Mouse (Mus musculus): ENCODE results near the gene Prkcd.

The Prkcd gene

GRCm38 (mm10) chr14:30625856-30626726 is at the start of gene Prkcd:
Gene Prkcd, minus strand, starts transcription at chr14:30626210.
- DNase-seq (ENCODE audit: low read depth, low spot score), result peak; percentile 53

GRCm38 (mm10) chr14:30674947-30675346 is 48.9 kb upstream of the Prkcd start:
- DNase-seq (ENCODE audit: low read depth, low spot score), result no peak

DNA sequence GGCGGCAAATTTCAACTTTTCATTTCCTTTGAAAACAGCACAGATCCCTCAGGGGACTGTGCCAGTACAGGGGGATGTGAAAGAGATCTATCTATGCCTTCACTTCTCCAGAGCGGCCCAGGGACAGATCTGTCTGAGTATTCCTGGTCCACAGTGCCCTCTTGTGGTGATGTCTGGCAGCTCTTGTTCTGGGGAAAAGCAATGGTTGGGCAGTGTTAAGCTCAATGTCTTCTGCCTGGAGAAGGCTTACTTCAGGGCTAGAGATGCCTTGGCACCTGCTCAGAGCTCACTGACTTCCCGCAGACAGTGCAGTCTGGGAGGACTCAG is 45.9 kb upstream of the Prkcd start:
- DNase-seq (ENCODE audit: low read depth, low spot score), result peak; percentile 81

DNA sequence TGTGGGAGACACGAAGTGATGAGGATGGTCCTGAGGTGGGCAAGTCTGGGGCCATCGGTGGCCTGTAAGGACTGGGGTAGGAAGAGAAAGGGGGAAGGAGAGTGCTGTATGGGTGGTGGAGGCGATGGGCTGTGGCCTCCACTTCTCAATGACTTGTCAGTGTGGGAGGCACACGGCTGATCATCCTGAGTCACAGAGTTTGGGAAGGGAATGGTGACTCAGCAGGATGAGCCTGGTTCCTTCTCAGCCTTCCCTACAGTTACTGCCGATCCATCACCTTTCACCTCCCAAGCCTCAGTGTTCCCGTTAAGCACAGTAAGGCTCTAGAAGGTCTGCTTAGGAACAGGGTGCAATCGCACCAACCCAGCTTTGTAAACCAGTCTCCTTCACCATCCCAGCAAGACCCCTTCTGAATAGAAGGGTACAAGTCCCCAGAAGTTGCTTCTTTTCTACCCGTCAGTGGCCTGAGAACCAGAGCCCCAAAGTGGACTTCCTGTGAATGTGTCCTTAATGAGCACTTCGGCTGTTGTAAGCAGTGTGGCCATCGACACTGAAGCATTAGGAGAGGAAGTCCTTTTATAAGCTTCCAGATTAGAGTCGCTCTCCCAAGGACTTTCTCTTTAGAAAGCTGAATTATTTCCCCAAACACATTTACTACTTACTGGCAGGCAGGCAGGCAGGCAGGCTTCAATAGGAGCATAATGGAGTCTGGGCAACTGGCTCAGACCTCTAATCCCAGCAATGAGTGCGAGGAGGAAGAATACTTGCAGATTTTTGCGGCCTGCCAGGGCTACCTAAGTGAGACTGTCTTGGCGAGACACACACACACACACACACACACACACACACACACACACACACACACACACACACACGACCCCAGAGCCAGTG is 45.3 kb upstream of the Prkcd start:
- DNase-seq (ENCODE audit: low read depth, low spot score), result no peak

DNA sequence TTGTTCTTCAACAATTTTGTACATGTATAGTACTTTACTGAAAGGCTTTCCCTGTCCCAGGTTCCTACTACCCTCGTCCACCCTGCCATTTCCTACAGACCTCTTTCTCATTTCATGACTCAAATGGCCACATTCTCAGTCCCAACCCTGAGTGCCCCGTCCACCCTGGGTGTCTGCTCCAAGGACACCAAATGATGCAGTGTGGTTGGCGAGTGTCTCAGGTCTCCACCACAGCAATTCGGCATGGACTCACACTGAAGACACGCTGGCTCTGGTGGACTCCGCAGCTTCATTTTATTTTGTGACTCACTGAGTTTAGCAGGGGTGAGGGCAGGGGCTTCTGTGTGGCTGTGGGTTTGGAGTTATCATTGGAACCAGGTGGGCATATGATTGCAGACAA is 44.2 kb upstream of the Prkcd start:
- DNase-seq (ENCODE audit: low read depth, low spot score), result no peak

- DNase-seq (ENCODE audit: low read depth, low spot score), result no peak
Observed at GRCm38 (mm10) chr14:30666604-30667003, 40.6 kb upstream of the Prkcd start.

- DNase-seq (ENCODE audit: low read depth, low spot score), result no peak
Observed at GRCm38 (mm10) chr14:30666061-30666460, 40.1 kb upstream of the Prkcd start.

DNA sequence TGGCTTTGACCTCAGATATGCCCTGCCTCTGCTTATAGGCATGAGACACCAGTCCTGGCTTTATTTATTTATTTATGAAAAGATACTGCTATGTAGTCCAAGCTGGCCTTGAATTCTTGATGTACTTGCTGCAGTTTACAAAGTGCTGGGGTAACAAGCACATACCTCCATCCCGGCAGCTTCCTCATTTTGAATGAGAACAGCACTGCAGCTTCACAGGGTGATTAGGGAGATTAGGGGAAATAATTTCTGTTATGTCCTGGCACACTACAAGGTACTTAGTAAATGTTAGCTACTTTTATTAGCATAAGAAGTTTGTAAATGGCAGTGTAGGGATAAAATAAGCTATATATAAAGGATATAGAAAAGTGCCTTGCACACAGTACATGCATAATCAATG is 29.5 kb upstream of the Prkcd start:
- no peak for DNase-seq (ENCODE audit: low read depth, low spot score)

DNA sequence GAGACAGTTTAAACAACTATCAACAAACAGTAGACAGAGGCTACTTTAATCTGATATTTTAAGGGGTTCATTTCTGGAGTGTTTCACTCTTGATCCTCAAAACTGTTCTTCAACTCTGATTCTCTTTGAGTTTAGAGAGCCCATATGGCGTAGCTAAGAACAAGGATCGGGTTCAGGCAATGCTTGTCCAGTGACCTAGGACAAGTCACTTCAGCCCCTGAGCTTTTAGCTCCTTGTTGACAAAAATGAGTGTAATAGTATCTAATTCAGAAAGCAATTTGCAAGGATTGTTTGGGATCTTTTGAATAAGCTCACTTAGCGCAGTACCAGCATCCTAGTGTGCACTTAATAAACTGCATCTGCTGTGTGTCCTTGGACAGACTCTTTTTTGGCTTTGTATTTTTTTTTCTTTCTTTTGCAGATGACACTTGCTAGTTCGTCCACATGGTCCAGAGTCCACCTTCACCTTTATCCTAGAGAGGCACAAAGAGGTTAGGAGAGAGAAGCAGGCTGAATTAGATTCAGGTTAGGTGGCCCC is 28.8 kb upstream of the Prkcd start:
- DNase-seq (ENCODE audit: low read depth, low spot score), result no peak

DNA sequence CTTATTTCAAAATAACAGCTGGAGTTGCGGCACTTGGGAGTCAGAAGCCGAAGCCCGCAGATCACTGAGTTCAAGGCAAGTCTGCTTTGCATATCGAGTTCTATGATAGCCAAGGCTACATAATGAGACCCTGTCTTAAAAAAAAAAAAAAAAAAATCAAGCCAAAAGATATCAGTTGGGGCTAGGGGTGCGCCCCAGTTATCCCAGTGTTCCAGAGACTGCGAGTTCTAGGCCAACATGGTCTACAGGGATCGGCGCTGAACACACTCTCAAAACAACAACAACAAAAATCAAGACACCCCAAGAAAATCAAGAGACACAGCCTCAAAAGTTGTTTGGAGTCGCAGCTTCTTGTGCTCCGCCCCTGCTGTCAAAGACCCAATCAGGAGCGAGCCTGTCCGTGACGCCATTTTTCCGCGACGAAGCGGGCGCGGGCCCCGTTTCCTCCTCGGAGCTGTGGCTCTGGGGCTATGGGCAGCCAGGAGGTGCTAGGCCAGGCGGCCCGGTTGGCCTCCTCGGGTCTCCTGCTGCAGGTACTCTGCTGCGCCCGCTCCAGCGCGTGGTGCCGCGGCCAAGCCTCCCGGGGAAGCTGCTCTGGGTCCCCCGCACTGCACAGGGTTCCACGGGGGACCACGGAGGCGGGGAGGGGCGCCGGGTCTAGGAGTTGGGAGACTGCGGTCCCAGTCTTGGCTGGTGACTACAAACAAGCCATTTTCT is 28.1 kb upstream of the Prkcd start, which contains the start of gene Rft1:
TSS of gene Rft1 (plus strand) at position 418 of the 717 bp plus-strand sequence.
- peak; percentile 92 for DNase-seq (ENCODE audit: low read depth, low spot score)

- no peak for DNase-seq (ENCODE audit: low read depth, low spot score)
Observed at GRCm38 (mm10) chr14:30650969-30651368, 25.0 kb upstream of the Prkcd start.

- no peak for DNase-seq (ENCODE audit: low read depth, low spot score)
Observed at GRCm38 (mm10) chr14:30649745-30650144, 23.7 kb upstream of the Prkcd start.

- DNase-seq (ENCODE audit: low read depth, low spot score), result no peak
Observed at GRCm38 (mm10) chr14:30648478-30648877, 22.5 kb upstream of the Prkcd start.

DNA sequence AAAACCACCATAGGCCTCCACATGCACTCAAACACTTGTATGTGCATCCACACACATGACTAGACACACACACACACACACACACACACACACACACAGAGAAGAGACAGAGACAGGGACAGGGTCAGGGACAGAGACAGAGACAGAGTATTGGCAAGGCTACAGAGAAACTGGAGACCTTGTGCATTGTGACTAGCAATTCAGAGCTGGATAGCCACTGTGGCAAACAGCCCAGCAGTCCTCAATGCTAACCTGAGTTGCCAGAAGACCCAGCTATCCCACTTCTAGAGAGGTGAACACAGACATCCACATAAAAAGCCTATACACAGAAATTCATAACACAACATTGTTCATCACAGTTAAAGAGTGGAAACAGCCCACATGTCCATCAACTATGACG is 20.5 kb upstream of the Prkcd start:
- no peak for DNase-seq (ENCODE audit: low read depth, low spot score)

GRCm38 (mm10) chr14:30645066-30645465 is 19.1 kb upstream of the Prkcd start:
- DNase-seq (ENCODE audit: low read depth, low spot score), result no peak

DNA sequence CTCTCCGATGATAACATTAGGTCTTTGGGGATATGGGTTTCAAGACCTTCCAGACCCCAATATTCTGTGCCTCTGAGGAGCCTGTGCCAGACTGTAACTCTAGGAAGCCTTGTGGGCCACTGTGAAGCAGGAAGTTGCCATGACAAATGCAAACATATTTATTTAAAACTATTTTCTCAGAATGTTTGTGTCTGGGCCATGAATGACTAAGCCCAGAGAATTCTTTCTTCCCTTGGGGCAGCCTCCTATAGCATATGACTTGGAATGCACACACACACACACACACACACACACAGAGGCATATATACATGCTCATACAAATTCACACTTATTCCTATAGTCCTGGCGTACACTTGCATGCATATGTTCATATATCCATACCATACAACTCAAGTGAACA is 18.0 kb upstream of the Prkcd start:
- DNase-seq (ENCODE audit: low read depth, low spot score), result no peak

DNA sequence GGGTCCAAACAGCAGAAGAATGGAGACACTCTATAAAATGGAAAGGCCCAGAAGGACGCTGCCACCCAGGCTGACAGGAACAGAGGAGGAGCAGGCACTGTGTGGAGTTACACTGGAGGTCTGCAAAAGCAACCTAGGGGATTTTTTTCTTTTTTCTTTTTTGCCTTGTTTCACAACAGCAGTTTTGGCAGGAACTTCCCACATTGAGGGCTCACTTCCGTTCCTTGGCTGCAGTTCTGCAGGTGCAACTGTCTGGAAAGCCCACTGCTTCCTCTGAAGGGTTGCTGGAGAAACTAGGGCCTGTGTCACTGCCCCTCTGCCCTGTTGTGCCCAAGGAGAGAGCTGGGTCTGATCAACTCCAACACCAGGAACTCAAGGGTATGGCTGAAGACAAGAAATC is 15.7 kb upstream of the Prkcd start:
- DNase-seq (ENCODE audit: low read depth, low spot score), result no peak

DNA sequence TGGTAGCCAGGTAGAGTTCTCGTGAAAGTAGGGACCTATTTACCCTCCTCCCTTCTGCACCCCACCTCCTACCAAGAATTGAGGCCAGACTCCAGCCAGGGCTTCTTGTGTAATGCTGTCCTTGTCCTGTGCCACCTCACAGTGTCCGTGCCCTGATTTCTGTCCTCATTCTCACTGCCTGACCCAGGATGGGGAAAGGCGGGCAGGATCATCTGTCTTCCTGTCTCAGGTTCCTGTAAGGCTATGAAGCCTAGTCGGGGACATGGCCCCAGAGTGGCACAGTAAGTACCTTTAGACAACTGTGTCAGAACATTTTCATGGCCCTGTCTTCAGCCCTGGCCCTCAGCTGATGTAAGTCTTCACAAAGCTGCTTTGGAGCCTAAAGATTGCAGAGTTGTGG is 12.7 kb upstream of the Prkcd start:
- DNase-seq (ENCODE audit: low read depth, low spot score), result no peak

GRCm38 (mm10) chr14:30638009-30638408 is 12.0 kb upstream of the Prkcd start:
- DNase-seq (ENCODE audit: low read depth, low spot score), result no peak

DNA sequence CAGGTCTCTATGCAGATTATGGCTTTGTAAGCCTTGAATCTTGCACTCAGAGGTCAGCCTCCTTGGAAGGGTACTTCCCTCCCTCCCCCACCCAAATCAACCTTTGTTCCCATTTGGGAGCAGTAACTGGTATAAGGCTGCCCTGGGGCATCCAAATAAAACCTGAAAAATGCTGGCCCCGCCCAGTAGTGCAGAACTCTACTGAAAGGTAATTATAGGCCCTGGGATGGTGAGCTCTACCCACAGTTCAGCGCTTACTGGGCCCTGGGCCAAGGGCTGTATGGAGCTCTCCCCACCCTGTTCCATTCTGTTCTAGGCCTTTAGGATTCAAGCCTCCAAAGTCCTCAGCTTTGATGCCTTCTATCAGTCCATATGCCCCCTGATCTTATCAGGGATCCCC is 11.1 kb upstream of the Prkcd start:
- no peak for DNase-seq (ENCODE audit: low read depth, low spot score)

DNA sequence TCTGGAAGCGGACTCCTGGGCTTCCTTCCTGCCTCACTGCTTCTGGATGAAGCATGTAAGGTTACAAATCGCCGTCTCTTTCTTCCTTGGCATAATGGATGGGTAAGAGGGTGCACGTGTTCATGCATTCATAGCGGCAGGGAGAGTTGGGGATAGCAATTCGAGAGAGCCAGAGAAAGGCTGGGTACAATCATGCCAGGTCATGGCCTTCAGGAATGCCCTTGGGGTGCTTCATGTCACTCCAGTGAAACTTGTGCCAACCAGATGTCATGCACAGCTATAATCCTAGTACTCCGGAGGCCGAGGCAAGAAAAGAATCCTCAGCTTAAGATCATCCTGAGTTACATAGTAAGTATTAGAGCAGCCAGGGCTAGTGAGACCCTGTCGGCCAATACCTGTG is 10.5 kb upstream of the Prkcd start:
- no peak for DNase-seq (ENCODE audit: low read depth, low spot score)
